In the genomic region with DNA sequence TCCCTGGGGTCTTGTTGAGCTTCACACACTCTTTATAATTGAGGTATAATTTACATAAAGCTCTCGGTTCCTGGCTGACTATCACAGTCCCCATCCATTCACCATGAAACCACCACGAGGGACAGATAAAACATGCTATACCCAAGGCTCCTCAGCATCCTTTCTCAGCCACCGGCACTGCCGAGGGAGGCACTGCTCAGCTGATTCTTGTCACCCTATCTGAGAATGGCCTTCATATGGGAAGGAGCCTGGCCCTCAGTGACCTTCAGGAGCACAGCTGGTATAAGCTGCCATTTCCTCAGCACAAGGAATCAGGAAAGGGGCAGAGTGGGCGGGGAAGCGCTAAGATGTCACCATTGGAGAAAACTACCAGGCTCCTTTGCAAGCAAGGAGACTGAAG, we compare ENCODE assay signal across 15 mouse cellular contexts.
"Had no signal": no experiment of that assay in that cellular context is flagged by ENCODE, and none has a peak within 500 bp of the region (broad histone marks: within the 10 kb centered on the region; RNA-seq: fewer than 3 reads in every experiment).

No protein-coding gene starts in this region.

- H3K4me3 ChIP-seq: limb, embryonic 15.5 days; liver, embryonic 12.5 days; midbrain, embryonic 10.5 days; midbrain, embryonic 15.5 days had no signal

- DNase-seq: kidney, adult 9 months; kidney, postnatal 36 days; layer of hippocampus, adult 9-11 months; layer of hippocampus, postnatal 36 days; lung, embryonic 14.5 days; lung, postnatal 10 days; lung, postnatal 4 days; right cerebral cortex, adult 18-20 months; right cerebral cortex, postnatal 25 days; thymus, postnatal 36 days had no signal

- H3K27me3 ChIP-seq: limb, embryonic 15.5 days; liver, embryonic 12.5 days; midbrain, embryonic 15.5 days had no signal

- H3K9ac ChIP-seq: limb, embryonic 15.5 days; liver, embryonic 12.5 days; lung, embryonic 14.5 days; midbrain, embryonic 15.5 days had no signal

- ATAC-seq: liver, embryonic 12.5 days; midbrain, embryonic 15.5 days had no signal

- H3K4me2 ChIP-seq: limb, embryonic 15.5 days; liver, embryonic 12.5 days; lung, embryonic 14.5 days; midbrain, embryonic 15.5 days had no signal

- H3K27ac ChIP-seq: kidney, postnatal 0 days; limb, embryonic 15.5 days; liver, embryonic 12.5 days; midbrain, embryonic 10.5 days; midbrain, embryonic 15.5 days had no signal

- H3K9me3 ChIP-seq: limb, embryonic 15.5 days; liver, embryonic 12.5 days; midbrain, embryonic 10.5 days; midbrain, embryonic 15.5 days had no signal

- H3K4me1 ChIP-seq: midbrain, embryonic 10.5 days; midbrain, embryonic 15.5 days had no signal

- H3K36me3 ChIP-seq: limb, embryonic 15.5 days; liver, embryonic 12.5 days; midbrain, embryonic 10.5 days; midbrain, embryonic 15.5 days had no signal
